Mouse (Mus musculus): Measurements from ENCODE around the gene Foxn3. TPM values are rescaled to one million over a fixed set of nuclear protein-coding genes. Genes with fewer than 3 reads are reported as not detected.

Gene Foxn3
- polyA plus RNA-seq, 1 experiment from 2014 or later = 68.8 TPM

DNA sequence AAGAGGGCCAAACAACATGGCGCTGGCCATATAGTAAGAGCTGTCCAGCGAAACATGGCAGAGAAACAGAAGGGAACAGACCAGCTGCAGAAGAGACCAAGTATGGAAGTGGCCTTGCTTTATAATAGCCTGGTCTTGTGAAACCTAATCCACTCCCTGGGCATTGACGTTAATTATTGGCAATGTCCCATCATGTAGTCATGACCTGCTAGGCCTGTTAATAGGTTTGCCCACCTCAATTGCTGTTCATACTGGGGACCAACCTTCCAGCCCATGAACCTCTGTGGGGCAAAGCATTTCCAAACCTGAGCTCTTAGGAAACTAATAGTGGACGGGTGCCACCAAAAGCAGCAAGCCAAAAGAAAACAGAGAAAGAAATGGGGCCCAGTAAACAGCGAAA is 27.0 kb downstream of the Foxn3 start:
- H3K27ac ChIP-seq = no peak overlapping the region
- peaks cover 30% of the 10 kb centered on the region for H3K36me3 ChIP-seq
- DNase-seq (ENCODE audit: low spot score) = no peak
- H3K4me3 ChIP-seq = no peak overlapping the region
- peaks cover 5% of the 10 kb centered on the region; the same call in 1 of the 2 replicates for H3K9me3 ChIP-seq (replicated peaks)
- 93% methylated on average over 5 of the region's 5 CpGs for WGBS
- peaks cover 2% of the 10 kb centered on the region; the same call in 1 of the 2 replicates for H3K4me1 ChIP-seq
- H3K27me3 ChIP-seq (ENCODE audit: low read depth, poor library complexity, severe bottlenecking) = no peaks in the 10 kb centered on the region

DNA sequence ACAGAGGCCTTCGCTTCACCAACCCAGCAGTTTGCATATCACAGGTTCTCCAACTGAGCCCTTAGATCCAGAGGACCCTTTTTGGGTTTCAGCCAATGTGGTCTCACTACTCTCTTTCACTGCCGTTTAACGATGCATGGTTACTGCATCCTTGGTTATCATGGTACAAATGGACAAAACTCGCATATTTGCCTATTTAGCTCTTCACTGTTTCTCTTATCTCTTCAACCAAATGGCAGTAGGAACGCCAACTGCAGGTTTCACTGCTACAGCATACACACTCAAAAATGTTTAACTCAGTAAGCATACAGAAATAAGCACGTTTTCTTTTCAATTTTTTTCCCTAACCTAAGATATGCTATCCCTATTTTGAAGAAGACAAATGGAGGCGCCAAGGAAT is 31.0 kb downstream of the Foxn3 start:
- Histone ChIP-seq H3K27ac (no peak overlapping the region), H3K27me3 (ENCODE audit: low read depth, poor library complexity, severe bottlenecking) (no peaks in the 10 kb centered on the region), H3K4me1 (peaks cover 43% of the 10 kb centered on the region), H3K36me3 (peaks cover 30% of the 10 kb centered on the region), H3K9me3 (replicated peaks) (peaks cover 5% of the 10 kb centered on the region; the same call in 1 of the 2 replicates), H3K4me3 (no peak overlapping the region)
- WGBS = 93% methylated on average over 7 of the region's 7 CpGs
- no peak for DNase-seq (ENCODE audit: low spot score)

DNA sequence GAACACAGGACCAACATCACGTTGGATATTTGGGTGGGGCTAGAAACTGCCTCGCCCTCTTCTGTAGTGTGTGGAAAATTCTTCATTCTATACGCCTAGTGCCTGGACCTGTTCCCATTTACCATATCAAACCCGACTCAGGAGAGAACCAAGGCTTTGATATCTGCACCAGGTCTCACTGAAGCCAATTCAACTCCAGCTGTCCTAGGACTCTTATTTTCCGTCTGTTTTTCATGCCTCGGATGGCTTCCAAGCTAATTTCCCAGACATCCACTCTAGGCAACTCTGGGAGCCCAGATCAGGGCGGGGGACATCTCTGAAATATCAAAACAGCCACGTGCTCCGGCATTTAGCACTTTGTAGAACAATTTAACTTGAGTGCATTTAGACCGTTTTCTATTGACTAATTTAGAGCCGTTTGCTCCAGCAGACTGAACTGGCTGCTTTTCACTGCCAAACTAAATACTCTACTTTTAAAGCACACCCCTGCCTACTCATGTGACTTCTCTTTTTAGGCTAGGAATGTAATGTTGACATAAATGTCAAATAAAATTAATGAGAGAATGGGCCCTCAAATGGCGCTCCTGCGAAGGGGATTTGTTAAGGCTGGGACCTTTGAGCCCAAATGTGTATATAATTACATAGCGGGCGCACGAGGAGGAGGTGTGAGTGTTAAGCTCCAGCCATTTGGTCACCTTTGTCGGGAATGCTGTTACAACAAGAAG is 33.5 kb downstream of the Foxn3 start:
- peak overlapping the region; percentile 76 for H3K27ac ChIP-seq
- peak; percentile 54 for DNase-seq (ENCODE audit: low spot score)
- H3K4me1 ChIP-seq = peaks cover 55% of the 10 kb centered on the region

DNA sequence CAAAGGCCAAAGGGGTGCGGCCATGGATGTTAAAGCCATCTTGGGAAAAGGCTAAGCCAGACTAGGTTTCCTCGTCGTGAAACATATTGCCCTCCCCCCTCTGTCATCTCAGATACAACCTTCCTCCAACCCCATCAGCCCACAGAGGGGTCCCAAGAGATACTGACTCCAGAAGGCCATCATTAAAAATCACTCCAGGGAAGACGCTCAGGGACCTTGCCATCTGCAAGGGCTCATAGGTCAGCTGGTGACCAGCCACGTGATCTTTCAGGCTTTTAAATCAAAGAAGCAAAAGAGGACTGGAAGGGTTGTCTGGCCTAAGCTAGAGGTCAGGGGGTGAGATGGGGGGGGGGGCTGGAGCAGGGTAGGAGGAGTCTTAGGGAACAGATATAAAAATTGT is 34.4 kb downstream of the Foxn3 start:
- peak overlapping the region; percentile 53 for H3K27ac ChIP-seq

More for the DNA sequence above, 33.5 kb downstream of the Foxn3 start:
- H3K4me3 ChIP-seq = 0 out of 2 replicates have a peak overlapping the region, but pooled peaks have one; percentile 10
- H3K9me3 ChIP-seq (replicated peaks) = no peaks in the 10 kb centered on the region
- H3K27me3 ChIP-seq (ENCODE audit: low read depth, poor library complexity, severe bottlenecking) = no peaks in the 10 kb centered on the region
- WGBS = 27% methylated on average over 17 of the region's 17 CpGs
- H3K36me3 ChIP-seq = peaks cover 16% of the 10 kb centered on the region

DNA sequence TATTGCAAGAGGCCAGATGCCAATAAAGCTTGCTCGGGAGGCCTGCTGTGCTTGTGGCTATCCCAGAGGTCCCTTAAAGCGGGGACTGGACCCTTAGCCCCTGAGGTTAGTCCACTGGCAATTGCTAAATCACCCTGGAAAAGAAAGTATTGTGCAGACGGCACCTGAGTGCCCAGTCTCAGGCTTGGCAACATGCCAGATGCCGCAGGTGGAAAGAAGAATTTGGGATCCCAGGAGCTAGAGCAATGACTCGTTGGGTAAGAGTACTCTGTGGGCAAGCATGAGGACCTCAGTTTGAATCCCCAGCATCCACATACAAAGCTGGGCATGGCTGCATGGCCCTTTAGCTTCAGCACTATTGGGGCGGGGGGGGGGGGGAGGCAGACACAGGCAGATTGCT is 35.9 kb downstream of the Foxn3 start:
- H3K4me3 ChIP-seq = no peak overlapping the region
- H3K27me3 ChIP-seq (ENCODE audit: low read depth, poor library complexity, severe bottlenecking) = no peaks in the 10 kb centered on the region
- peak; percentile 32 for DNase-seq (ENCODE audit: low spot score)
- H3K27ac ChIP-seq = no peak overlapping the region; the same call in 1 of the 2 replicates
- peaks cover 55% of the 10 kb centered on the region for H3K4me1 ChIP-seq
- WGBS = 76% methylated on average over 6 of the region's 6 CpGs
- 0 out of 2 replicates have a peak, but pooled peaks cover 3% of the 10 kb centered on the region for H3K36me3 ChIP-seq
- no peaks in the 10 kb centered on the region for H3K9me3 ChIP-seq (replicated peaks)

More for the DNA sequence above, 34.4 kb downstream of the Foxn3 start:
- peaks cover 10% of the 10 kb centered on the region for H3K36me3 ChIP-seq
- WGBS = 26% methylated on average over 5 of the region's 5 CpGs
- H3K4me3 ChIP-seq = no peak overlapping the region
- H3K4me1 ChIP-seq = peaks cover 55% of the 10 kb centered on the region
- H3K27me3 ChIP-seq (ENCODE audit: low read depth, poor library complexity, severe bottlenecking) = no peaks in the 10 kb centered on the region
- H3K9me3 ChIP-seq (replicated peaks) = no peaks in the 10 kb centered on the region
- DNase-seq (ENCODE audit: low spot score) = no peak

DNA sequence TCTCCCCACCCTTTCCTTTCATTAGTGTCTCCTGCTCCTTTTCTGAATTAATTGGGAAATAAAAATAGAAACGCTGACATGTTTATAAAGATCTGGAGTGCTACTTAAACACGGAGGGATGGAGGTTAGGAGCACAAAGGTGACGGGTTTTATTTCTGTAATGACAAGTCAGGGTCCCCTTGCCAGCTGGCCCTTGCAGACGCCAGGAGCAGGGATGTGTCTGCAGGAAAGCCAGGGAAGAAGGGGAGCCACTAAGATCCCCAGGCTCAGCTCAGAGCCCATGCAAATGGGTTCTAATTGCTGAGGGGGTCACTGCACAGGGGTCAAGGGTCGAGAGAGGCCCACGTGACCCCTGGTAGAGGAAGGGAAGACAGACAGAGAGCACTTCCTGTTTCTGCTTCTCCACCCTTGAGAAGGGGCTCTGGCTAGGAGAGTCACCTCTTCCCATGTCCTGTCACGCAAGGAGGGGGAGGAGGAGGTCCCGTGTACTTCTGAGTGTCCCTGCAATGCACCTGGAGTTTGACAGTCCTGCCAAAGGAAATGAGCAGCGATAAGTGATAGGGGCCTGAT is 36.7 kb downstream of the Foxn3 start:
- 0 out of 2 replicates have a peak, but pooled peaks cover 3% of the 10 kb centered on the region for H3K36me3 ChIP-seq
- no peaks in the 10 kb centered on the region for H3K9me3 ChIP-seq (replicated peaks)
- no peaks in the 10 kb centered on the region for H3K27me3 ChIP-seq (ENCODE audit: low read depth, poor library complexity, severe bottlenecking)
- peak overlapping the region; percentile 57 for H3K27ac ChIP-seq
- 44% methylated on average over 9 of the region's 9 CpGs for WGBS
- DNase-seq (ENCODE audit: low spot score) = peak; percentile 26
- peaks cover 55% of the 10 kb centered on the region for H3K4me1 ChIP-seq
- no peak overlapping the region for H3K4me3 ChIP-seq

DNA sequence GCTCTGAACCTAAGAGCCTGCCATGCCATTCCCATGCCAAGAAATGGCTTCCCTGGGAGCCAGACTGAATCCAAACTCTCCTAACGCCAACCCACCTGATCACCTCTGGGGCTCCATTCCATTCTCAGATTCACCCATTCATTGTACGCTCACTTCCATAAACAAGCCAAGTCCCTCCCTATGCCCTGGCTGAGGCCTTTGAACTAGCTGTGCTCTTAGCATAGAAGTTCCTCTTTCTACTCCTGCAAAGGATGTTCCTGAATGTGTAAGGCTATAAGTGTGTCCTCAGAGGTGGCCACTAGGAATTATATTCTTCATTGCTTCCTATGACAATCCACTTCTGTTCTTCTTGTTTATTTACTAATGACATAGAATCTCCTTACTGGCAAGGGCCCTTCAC is 40.5 kb downstream of the Foxn3 start:
- no peaks in the 10 kb centered on the region for H3K9me3 ChIP-seq (replicated peaks)
- H3K36me3 ChIP-seq = 0 out of 2 replicates have a peak, but pooled peaks cover 3% of the 10 kb centered on the region
- H3K27ac ChIP-seq = no peak overlapping the region
- DNase-seq (ENCODE audit: low spot score) = no peak
- no peak overlapping the region for H3K4me3 ChIP-seq
- H3K27me3 ChIP-seq (ENCODE audit: low read depth, poor library complexity, severe bottlenecking) = no peaks in the 10 kb centered on the region
- WGBS = 93% methylated on average over 2 of the region's 2 CpGs
- peaks cover 29% of the 10 kb centered on the region for H3K4me1 ChIP-seq

DNA sequence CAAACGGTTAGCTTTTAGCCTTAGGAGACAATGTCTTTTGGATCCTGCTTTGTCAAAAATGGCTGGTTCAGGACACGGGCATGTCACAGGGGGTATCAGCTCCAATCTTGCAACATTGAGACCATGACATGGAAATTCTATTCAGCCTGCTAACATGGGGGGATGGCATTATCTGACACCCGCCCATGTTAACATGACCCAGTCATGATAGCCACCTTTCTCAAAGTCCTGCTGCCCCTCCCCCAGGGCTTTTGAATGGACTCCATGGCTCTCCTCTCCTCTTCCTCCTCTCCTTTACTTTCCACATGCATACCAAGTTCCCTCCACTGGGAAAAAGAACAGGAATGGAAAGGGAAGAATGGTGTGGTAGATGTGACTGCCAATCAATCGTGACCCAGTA is 43.5 kb downstream of the Foxn3 start:
- H3K4me3 ChIP-seq = no peak overlapping the region
- H3K4me1 ChIP-seq = peaks cover 12% of the 10 kb centered on the region
- WGBS = 92% methylated on average over 4 of the region's 4 CpGs
- no peak overlapping the region for H3K27ac ChIP-seq
- no peaks in the 10 kb centered on the region for H3K9me3 ChIP-seq (replicated peaks)
- no peaks in the 10 kb centered on the region for H3K27me3 ChIP-seq (ENCODE audit: low read depth, poor library complexity, severe bottlenecking)
- DNase-seq (ENCODE audit: low spot score) = no peak
- 0 out of 2 replicates have a peak, but pooled peaks cover 3% of the 10 kb centered on the region for H3K36me3 ChIP-seq

DNA sequence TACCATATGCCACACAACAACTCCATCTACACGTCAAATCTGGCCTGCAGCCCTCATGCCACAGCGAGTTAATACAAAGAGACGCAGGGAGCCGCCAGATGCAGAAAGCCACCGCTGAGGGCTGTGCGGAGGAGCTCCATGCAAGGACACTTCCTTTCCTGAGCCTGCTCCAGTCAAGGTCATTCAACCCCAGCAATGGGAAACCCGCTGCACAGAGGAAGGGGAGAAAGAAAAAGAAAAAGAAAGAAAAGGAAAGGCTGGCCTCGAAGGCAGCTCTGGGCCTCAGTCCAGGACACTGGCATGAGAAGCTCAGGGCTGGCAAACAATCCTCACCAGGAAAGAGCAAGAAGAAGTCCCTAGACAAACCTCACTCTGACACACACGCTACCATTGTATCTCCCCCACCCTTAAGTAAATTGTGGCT is 44.2 kb downstream of the Foxn3 start:
- Histone ChIP-seq H3K4me3 (no peak overlapping the region), H3K27me3 (ENCODE audit: low read depth, poor library complexity, severe bottlenecking) (no peaks in the 10 kb centered on the region), H3K9me3 (replicated peaks) (no peaks in the 10 kb centered on the region), H3K4me1 (peaks cover 12% of the 10 kb centered on the region), H3K36me3 (no peaks in the 10 kb centered on the region), H3K27ac (no peak overlapping the region)
- 82% methylated on average over 9 of the region's 9 CpGs for WGBS
- no peak for DNase-seq (ENCODE audit: low spot score)

DNA sequence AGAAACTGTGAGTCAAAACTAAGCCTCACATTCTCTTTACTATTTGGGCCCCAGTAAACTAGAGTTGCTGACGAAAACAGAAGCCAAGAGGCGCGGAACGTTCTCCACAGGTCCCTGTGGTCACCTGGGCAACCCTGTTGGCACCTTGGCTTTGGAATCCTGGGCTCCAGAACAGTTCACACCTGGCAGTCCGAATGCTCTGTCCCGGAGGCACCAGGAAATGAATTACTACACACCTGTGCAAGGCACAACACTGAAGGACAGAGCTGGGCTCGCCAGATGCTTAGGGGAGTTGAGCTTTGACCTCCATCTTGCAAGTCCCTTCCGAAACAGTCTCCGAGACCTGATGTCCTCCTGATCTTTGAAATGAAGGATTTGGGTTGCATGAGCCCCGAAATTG is 44.7 kb downstream of the Foxn3 start:
- Histone ChIP-seq H3K36me3 (no peaks in the 10 kb centered on the region), H3K27ac (no peak overlapping the region), H3K27me3 (ENCODE audit: low read depth, poor library complexity, severe bottlenecking) (no peaks in the 10 kb centered on the region), H3K4me1 (peaks cover 12% of the 10 kb centered on the region), H3K9me3 (replicated peaks) (no peaks in the 10 kb centered on the region), H3K4me3 (no peak overlapping the region)
- DNase-seq (ENCODE audit: low spot score) = no peak
- 91% methylated on average over 10 of the region's 10 CpGs for WGBS

DNA sequence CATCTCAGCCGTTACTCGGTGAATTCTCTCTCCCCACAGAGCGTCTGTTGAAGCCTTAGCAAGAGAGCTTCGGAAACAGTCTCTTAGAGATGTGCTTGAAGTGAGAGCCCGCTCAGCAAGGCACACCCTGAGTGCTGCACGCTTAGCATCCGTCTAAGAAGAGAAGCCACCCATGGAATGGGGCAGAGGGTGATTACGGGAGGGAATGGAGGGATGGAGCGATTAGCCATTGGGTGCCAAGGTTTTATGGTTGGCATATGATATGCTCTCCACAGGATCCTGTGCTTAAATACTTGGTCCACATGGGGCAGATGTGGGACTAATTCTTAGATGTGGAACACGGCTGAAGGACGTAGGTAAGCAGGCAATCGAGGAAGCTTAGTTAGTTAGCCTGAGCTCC is 45.3 kb downstream of the Foxn3 start:
- Histone ChIP-seq H3K4me3 (no peak overlapping the region), H3K4me1 (peaks cover 12% of the 10 kb centered on the region), H3K27me3 (ENCODE audit: low read depth, poor library complexity, severe bottlenecking) (no peaks in the 10 kb centered on the region), H3K27ac (no peak overlapping the region), H3K36me3 (no peaks in the 10 kb centered on the region), H3K9me3 (replicated peaks) (no peaks in the 10 kb centered on the region)
- no peak for DNase-seq (ENCODE audit: low spot score)
- WGBS = 94% methylated on average over 12 of the region's 12 CpGs

DNA sequence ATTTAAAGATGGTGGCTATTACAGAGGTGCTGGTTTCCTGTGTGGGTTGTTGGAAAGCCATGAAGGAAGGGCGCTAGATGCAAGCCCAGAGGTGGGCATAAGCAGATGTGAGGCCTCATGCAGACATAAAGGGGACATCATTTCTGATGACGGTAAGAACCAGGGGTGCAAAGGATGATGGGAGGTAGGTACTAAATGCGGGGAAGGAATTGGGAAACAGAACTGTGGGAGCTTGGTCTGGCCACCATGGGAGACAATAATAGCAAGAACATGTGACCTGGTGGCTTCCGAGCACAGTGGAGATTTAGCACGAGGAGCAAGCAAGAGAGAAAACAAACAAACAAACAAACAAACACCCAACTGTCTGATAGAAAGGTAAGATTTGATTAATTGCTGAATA is 46.1 kb downstream of the Foxn3 start:
- 92% methylated on average over 5 of the region's 5 CpGs for WGBS
- Histone ChIP-seq H3K9me3 (replicated peaks) (no peaks in the 10 kb centered on the region), H3K36me3 (no peaks in the 10 kb centered on the region), H3K4me3 (no peak overlapping the region), H3K27ac (no peak overlapping the region), H3K4me1 (peaks cover 12% of the 10 kb centered on the region), H3K27me3 (ENCODE audit: low read depth, poor library complexity, severe bottlenecking) (no peaks in the 10 kb centered on the region)
- no peak for DNase-seq (ENCODE audit: low spot score)

DNA sequence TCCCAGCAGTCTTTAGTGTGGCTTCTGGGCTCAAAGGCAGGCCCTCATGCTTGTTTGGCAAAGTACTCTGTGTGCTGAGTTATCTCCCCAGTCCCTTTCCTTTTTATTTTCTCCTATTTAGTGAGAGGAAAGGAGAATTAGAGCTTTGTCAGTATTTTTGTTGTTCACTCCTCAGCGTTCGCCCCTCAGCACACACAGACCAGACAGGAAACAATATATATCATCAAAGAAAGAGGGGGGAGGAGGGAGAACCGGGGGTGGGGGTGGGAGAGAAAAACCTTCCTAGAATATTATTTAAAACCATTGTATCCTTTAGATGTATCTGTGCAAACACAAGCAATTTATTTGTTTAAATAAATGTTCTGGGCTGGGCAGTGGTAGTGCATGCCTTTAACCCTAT is 47.9 kb downstream of the Foxn3 start:
- Histone ChIP-seq H3K27me3 (ENCODE audit: low read depth, poor library complexity, severe bottlenecking) (no peaks in the 10 kb centered on the region), H3K4me3 (no peak overlapping the region), H3K4me1 (peaks cover 12% of the 10 kb centered on the region), H3K9me3 (replicated peaks) (no peaks in the 10 kb centered on the region), H3K27ac (no peak overlapping the region), H3K36me3 (no peaks in the 10 kb centered on the region)
- DNase-seq (ENCODE audit: low spot score) = no peak
- WGBS = 71% methylated on average over 3 of the region's 3 CpGs

Data from limb, embryonic 10.5 days (tissue).